10 mouse cellular contexts compared by ENCODE assay signal in the genomic region with DNA sequence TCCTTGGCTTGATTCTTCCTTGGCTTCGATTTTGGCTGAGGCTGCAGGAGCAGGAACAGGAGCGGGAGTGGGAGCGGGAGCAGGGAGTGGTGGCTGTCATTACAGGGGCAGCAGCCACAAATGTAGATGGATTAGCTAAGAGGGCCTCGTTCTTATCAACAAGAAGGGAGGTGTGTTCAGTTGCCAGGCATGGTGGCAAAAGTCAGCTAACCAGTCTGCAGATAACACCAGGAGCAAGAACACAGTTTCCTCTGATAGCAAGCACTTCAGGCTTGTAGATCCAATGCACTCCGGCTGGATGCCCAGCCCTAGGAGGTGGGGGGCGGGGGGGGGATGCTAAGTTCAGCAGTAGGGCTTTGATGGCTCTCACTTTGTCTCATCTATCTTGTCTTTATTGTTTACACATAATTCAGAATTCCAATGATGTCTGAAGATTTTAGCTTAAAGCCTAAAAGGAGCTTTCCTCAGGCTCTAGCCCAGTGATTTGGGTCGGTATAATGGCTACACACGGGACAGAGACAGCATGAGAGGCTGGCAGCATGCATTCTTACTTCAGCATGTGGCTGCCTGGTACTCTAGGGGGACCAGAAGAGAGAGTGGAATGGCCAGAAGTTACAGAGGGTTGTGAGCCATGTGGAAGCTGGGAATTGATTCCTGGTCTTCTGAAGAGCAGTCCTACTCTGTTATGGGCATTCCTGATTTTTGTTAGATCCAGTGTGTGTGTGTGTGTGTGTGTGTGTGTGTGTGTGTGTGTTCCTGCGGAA. TPM values are rescaled to one million over a fixed set of nuclear protein-coding genes. Genes with fewer than 3 reads are reported as not detected.
DNase-seq lines count a peak whose midpoint lies in the region; ATAC-seq and TF ChIP-seq lines count a peak whose summit lies in the region.
"Had no signal": no experiment of that assay in that cellular context is flagged by ENCODE, and none has a peak within 500 bp of the region (broad histone marks: within the 10 kb centered on the region; RNA-seq: fewer than 3 reads in every experiment).

No protein-coding gene starts in this region.

- ATAC-seq in lung, embryonic 14.5 days (ENCODE audit: insufficient read depth) = no peak
- no peak for ATAC-seq in intestine, embryonic 15.5 days
- no peak for ATAC-seq in midbrain, embryonic 15.5 days (replicated peaks)
- ATAC-seq: lung, postnatal 0 days had no signal

- peaks cover 15% of the 10 kb centered on the region for H3K4me1 ChIP-seq in lung, embryonic 14.5 days (ENCODE audit: insufficient read depth)
- H3K4me1 ChIP-seq in erythroblast, embryonic 14.5 days (ENCODE audit: control insufficient read depth) = peaks cover 76% of the 10 kb centered on the region
- H3K4me1 ChIP-seq in intestine, embryonic 15.5 days (replicated peaks) = peaks cover 18% of the 10 kb centered on the region
- H3K4me1 ChIP-seq in midbrain, embryonic 15.5 days = peaks cover 37% of the 10 kb centered on the region

- peak overlapping the region; percentile 99 for H3K27ac ChIP-seq in lung, embryonic 14.5 days (ENCODE audit: low read depth)
- H3K27ac ChIP-seq in intestine, embryonic 15.5 days = peak overlapping the region; percentile 45; the same call in 1 of the 2 replicates
- 0 out of 2 replicates have a peak overlapping the region, but pooled peaks have one; percentile 99 for H3K27ac ChIP-seq in midbrain, embryonic 15.5 days

- H3K36me3 ChIP-seq in lung, embryonic 14.5 days (ENCODE audit: insufficient read depth) = no peaks in the 10 kb centered on the region
- H3K36me3 ChIP-seq in erythroblast, embryonic 14.5 days (ENCODE audit: control insufficient read depth) = peaks cover 16% of the 10 kb centered on the region
- H3K36me3 ChIP-seq in intestine, embryonic 15.5 days = no peaks in the 10 kb centered on the region
- no peaks in the 10 kb centered on the region for H3K36me3 ChIP-seq in midbrain, embryonic 15.5 days (replicated peaks)

- H3K4me3 ChIP-seq in lung, embryonic 14.5 days (ENCODE audit: low read depth, low read length) = no peak overlapping the region
- peak overlapping the region; percentile 92 for H3K4me3 ChIP-seq in erythroblast, embryonic 14.5 days (replicated peaks)
- no peak overlapping the region for H3K4me3 ChIP-seq in intestine, embryonic 15.5 days (replicated peaks)
- no peak overlapping the region for H3K4me3 ChIP-seq in midbrain, embryonic 15.5 days

- TF ChIP-seq CTCF in lung, embryonic 14.5 days (IDR thresholded peaks at IDR 0.05; ENCODE audit: low read depth) = no peak

- H3K9me3 ChIP-seq in lung, embryonic 14.5 days (ENCODE audit: low read depth, low read length) = no peaks in the 10 kb centered on the region
- no peaks in the 10 kb centered on the region for H3K9me3 ChIP-seq in erythroblast, embryonic 14.5 days (ENCODE audit: control insufficient read depth, low read length)
- no peaks in the 10 kb centered on the region for H3K9me3 ChIP-seq in intestine, embryonic 15.5 days
- H3K9me3 ChIP-seq in midbrain, embryonic 15.5 days = no peaks in the 10 kb centered on the region

- peak; percentile 19 for DNase-seq in lung, embryonic 14.5 days
- DNase-seq in lung, postnatal 10 days = no peak
- DNase-seq in thymus, postnatal 4 days = no peak
- no peak for DNase-seq in adrenal gland, adult 2 months
- DNase-seq: kidney, postnatal 25 days; thymus, postnatal 14 days had no signal

- H3K9ac ChIP-seq in lung, embryonic 14.5 days = peak overlapping the region; percentile 94; the same call in 1 of the 2 replicates
- H3K9ac ChIP-seq in intestine, embryonic 15.5 days = no peak overlapping the region
- 0 out of 2 replicates have a peak overlapping the region, but pooled peaks have one; percentile 33 for H3K9ac ChIP-seq in midbrain, embryonic 15.5 days

- WGBS in lung, embryonic 14.5 days = 27% methylated on average over 9 of the region's 9 CpGs
- WGBS in intestine, embryonic 15.5 days = 25% methylated on average over 9 of the region's 9 CpGs
- 63% methylated on average over 9 of the region's 9 CpGs for WGBS in midbrain, embryonic 15.5 days

- H3K27me3 ChIP-seq in lung, embryonic 14.5 days (ENCODE audit: insufficient read depth, low read length) = no peaks in the 10 kb centered on the region
- H3K27me3 ChIP-seq in erythroblast, embryonic 14.5 days (ENCODE audit: control insufficient read depth) = no peaks in the 10 kb centered on the region
- H3K27me3 ChIP-seq in intestine, embryonic 15.5 days (replicated peaks) = no peaks in the 10 kb centered on the region
- no peaks in the 10 kb centered on the region for H3K27me3 ChIP-seq in midbrain, embryonic 15.5 days (replicated peaks)

- H3K4me2 ChIP-seq in lung, embryonic 14.5 days = peak overlapping the region; percentile 64
- peak overlapping the region; percentile 17; the same call in 1 of the 2 replicates for H3K4me2 ChIP-seq in intestine, embryonic 15.5 days (replicated peaks)
- no peak overlapping the region for H3K4me2 ChIP-seq in midbrain, embryonic 15.5 days

RNA-seq across cellular contexts. Expression of a gene that starts 1.6 kb away (rescaled TPM):
- 51.0 and 51.2 TPM in 2 replicates for polyA plus RNA-seq in lung, embryonic 14.5 days (2014; fragmentation: Nextera tagmentation; extraction: Ambion mirVana)
- polyA plus RNA-seq in erythroblast, embryonic 14.5 days (2012) = 2.3 and 3.0 TPM in 2 replicates
- 28.0 and 35.4 TPM in 2 replicates for polyA plus RNA-seq in intestine, embryonic 15.5 days (2015; fragmentation: Nextera tagmentation; extraction: Ambion mirVana)
- polyA plus RNA-seq in midbrain, embryonic 15.5 days (2015; fragmentation: Nextera tagmentation; extraction: Ambion mirVana) = 24.6 and 24.7 TPM in 2 replicates
- total RNA-seq in adrenal gland, adult 2 months (2021) = 10 to 100 TPM; 51.7 to 55.2 TPM
- 9.8 and 10.7 TPM in 2 replicates for polyA plus RNA-seq in adrenal gland, adult 2 months (2012; rRNA removed)

RNA-seq across cellular contexts. Expression of a gene that starts 26.9 kb away (rescaled TPM):
- polyA plus RNA-seq in lung, embryonic 14.5 days (2014; fragmentation: Nextera tagmentation; extraction: Ambion mirVana) = 16.1 and 16.5 TPM in 2 replicates
- polyA plus RNA-seq in erythroblast, embryonic 14.5 days (2012) = 3.2 and 4.8 TPM in 2 replicates
- polyA plus RNA-seq in intestine, embryonic 15.5 days (2015; fragmentation: Nextera tagmentation; extraction: Ambion mirVana) = 22.1 and 25.7 TPM in 2 replicates
- polyA plus RNA-seq in midbrain, embryonic 15.5 days (2015; fragmentation: Nextera tagmentation; extraction: Ambion mirVana) = 5.7 and 7.6 TPM in 2 replicates
- total RNA-seq in adrenal gland, adult 2 months (2021) = 10 to 100 TPM; 46.2 to 48.8 TPM
- 81.8 and 89.7 TPM in 2 replicates for polyA plus RNA-seq in adrenal gland, adult 2 months (2012; rRNA removed)

RNA-seq across cellular contexts. Expression of a gene that starts 53.8 kb away (rescaled TPM):
- 24.5 and 25.5 TPM in 2 replicates for polyA plus RNA-seq in lung, embryonic 14.5 days (2014; fragmentation: Nextera tagmentation; extraction: Ambion mirVana)
- 3.0 and 3.9 TPM in 2 replicates for polyA plus RNA-seq in erythroblast, embryonic 14.5 days (2012)
- polyA plus RNA-seq in intestine, embryonic 15.5 days (2015; fragmentation: Nextera tagmentation; extraction: Ambion mirVana) = 22.0 and 26.1 TPM in 2 replicates
- polyA plus RNA-seq in midbrain, embryonic 15.5 days (2015; fragmentation: Nextera tagmentation; extraction: Ambion mirVana) = 36.5 and 37.5 TPM in 2 replicates
- total RNA-seq in adrenal gland, adult 2 months (2021) = 10 to 100 TPM; 13.7 to 20.2 TPM
- polyA plus RNA-seq in adrenal gland, adult 2 months (2012; rRNA removed) = 89.8 and 91.7 TPM in 2 replicates

Comparison
In these comparisons a context has a peak if more than half of its experiments do, and no peak if none do; other contexts are left out.
1. H3K27ac ChIP-seq: peak in every context shown above with its lines; median percentile 99 in lung, embryonic 14.5 days; 99 in midbrain, embryonic 15.5 days; 45 in intestine, embryonic 15.5 days.